Mouse (Mus musculus): Measurements from ENCODE around the gene Olfr945.

DNA sequence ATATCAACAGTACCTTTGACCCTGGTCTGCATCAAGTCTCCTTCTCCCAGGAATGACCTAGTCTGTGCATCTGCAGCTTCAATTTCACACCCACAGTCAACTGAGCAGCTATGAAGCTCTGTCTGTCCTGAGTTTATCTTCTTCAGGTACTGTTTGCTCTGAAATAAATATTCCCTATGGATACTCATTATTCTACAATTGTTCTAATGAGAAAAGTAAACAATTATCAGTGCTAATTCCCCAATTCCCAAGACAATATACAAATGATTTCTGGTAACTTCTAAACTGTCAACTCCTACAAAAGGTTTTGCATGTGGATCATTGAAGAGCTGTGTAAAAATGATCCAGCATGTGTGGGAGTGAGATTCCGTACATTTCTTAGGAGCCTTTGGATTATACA is 26.7 kb downstream of the Olfr945 start, which contains the start of gene Olfr1537:
- TF ChIP-seq CTCF (IDR thresholded peaks at IDR 0.05; ENCODE audit: borderline replicate concordance, insufficient read depth, low read length) (no peak), POLR2A (IDR thresholded peaks at IDR 0.05; ENCODE audit: low read depth, low read length) (no peak)

Measured in embryonic fibroblast, embryonic 13.5 days (primary cell).